Mouse (Mus musculus) embryonic facial prominence, embryonic 11.5 days (tissue): Measurements from ENCODE around the gene Tbcel. TPM values are rescaled to one million over a fixed set of nuclear protein-coding genes. Genes with fewer than 3 reads are reported as not detected.

Source experiments
- ATAC-seq: fragments of 200-750 bp; cut with Nextera tagmentation; replicated peaks from 2 replicates; pipeline ENCODE4 v1.8.0; 2017; ENCODE audit warnings: low read depth; ENCODE audit not compliant: insufficient number of reproducible peaks, low FRiP score, low TSS enrichment
- DNase-seq: peaks from one replicate; pipeline ENCODE4 v3.0.0-alpha.2; 2015; ENCODE audit warnings: low spot score
- H3K27ac ChIP-seq: fragments of 300-500 bp; sonication (generic); replicated peaks from 2 replicates; pipeline ENCODE4 v1.5.1; 2014; ENCODE audit warnings: mild to moderate bottlenecking, low read depth, low read length, control low read depth
- H3K27me3 ChIP-seq: fragments of 300-500 bp; sonication (generic); 2 replicates; pipeline ENCODE4 v1.6.1; 2014; ENCODE audit warnings: mild to moderate bottlenecking, low read length, moderate library complexity, mixed read lengths; ENCODE audit not compliant: control insufficient read depth, insufficient read depth
- H3K36me3 ChIP-seq: fragments of 300-500 bp; sonication (generic); replicated peaks from 2 replicates; pipeline ENCODE4 v1.6.1; 2014; ENCODE audit warnings: low read depth, mild to moderate bottlenecking, low read length, moderate library complexity, mixed read lengths; ENCODE audit not compliant: control insufficient read depth, insufficient read depth
- H3K4me1 ChIP-seq: fragments of 300-500 bp; sonication (generic); 2 replicates; pipeline ENCODE4 v1.6.1; 2014; ENCODE audit warnings: low read length, mixed read lengths; ENCODE audit not compliant: control insufficient read depth, insufficient read depth
- H3K4me2 ChIP-seq: fragments of 300-500 bp; sonication (generic); 2 replicates; pipeline ENCODE4 v1.6.1; 2014; ENCODE audit warnings: low read depth, mild to moderate bottlenecking, control low read depth, low read length, moderate library complexity
- H3K4me3 ChIP-seq: fragments of 300-500 bp; sonication (generic); 2 replicates; pipeline ENCODE4 v1.5.1; 2014; ENCODE audit warnings: low read depth, low read length, control low read depth
- H3K9ac ChIP-seq: fragments of 300-500 bp; sonication (generic); replicated peaks from 2 replicates; pipeline ENCODE4 v1.6.1; 2014; ENCODE audit warnings: mild to moderate bottlenecking, control low read depth, low read length
- H3K9me3 ChIP-seq: fragments of 300-500 bp; sonication (generic); replicated peaks from 2 replicates; pipeline ENCODE4 v1.6.1; 2016; ENCODE audit warnings: mild to moderate bottlenecking, low read length, inconsistent platforms, mixed read lengths; ENCODE audit not compliant: control insufficient read depth
- WGBS: fragments of 180-500 bp; shearing (Covaris S2); extraction: QIAGEN DNeasy Blood & Tissue Kit; methylation state at CpG from one replicate; pipeline ENCODE4 v1.1.7; 2014; 5-methylcytosine and 5-hydroxymethylcytosine counted together
- polyA plus RNA-seq: library from polyadenylated mRNA; unstranded; fragments of >200 nt; fragmentation: Nextera tagmentation; extraction: Ambion mirVana; gene quantifications from 2 replicates; pipeline ENCODE4 v1.2.1, GENCODE M21; 2014

Gene Tbcel
- polyA plus RNA-seq, 1 experiment from 2014 or later = 4.8 TPM

DNA sequence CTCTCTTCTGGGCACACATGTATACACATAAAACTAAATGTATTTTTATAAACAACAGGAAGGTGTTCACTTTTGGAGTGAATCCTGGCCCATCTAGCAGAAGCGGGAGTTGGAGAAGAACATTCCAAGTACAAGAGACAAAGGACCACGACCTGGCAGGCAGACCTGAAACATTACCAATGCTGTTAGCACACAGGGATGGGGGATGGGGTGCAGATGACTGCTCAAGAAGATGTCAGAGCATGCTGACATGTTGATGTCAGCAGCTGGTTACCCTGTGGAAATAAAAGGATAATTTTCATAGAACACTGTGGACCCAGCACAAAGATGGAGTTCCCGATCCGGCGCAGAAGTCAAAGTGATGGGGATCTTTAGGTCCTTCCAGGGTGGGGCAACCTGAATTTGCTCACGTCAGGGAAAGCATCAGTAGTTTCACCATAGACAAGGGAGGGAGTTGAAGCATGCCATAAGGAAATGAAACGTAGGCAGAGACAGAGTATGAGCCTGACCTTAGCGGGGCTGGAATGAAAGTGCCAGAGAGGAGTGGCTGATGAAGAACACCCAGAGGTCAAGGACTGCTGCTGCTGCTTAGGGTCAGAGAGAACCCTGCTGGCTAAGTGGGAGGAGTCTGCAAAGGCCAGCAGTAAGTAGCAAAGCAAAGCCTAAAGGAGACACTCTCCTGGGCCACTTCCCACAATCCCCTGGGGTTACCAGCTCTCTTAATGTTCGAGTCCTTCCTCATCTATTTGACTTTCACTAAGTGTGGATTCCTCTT is 48.7 kb downstream of the Tbcel start:
- WGBS = 68% methylated on average over 9 of the region's 9 CpGs
- no peak for DNase-seq

DNA sequence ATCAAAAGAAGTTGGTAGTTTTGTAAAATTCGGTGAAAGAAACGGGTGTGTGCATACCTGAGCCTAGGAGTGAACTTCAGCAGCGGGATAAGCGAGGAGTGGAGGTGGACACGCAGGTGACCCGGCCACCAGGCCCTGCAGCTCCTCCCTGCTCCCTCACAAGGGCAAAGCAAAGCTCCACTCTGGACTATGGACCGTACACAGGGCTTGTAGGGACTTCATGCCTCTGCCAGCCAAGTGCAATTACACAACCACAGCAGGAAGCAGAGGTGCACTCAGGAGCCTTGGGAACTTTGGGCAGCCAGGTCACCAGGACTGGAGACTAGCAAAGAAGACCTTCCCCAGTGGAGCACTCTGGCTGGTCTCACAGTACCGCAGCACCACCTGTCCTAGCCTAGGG is 50.1 kb downstream of the Tbcel start:
- Histone ChIP-seq H3K9ac (no peak overlapping the region), H3K27me3 (no peaks in the 10 kb centered on the region), H3K27ac (no peak overlapping the region), H3K4me1 (no peaks in the 10 kb centered on the region), H3K4me2 (no peak overlapping the region), H3K36me3 (no peaks in the 10 kb centered on the region), H3K9me3 (no peaks in the 10 kb centered on the region), H3K4me3 (no peak overlapping the region)
- ATAC-seq (no peak), DNase-seq (no peak)
- WGBS = 92% methylated on average over 8 of the region's 8 CpGs

More for the DNA sequence above, 48.7 kb downstream of the Tbcel start:
- no peaks in the 10 kb centered on the region for H3K36me3 ChIP-seq
- no peak for ATAC-seq
- no peaks in the 10 kb centered on the region for H3K4me1 ChIP-seq
- no peak overlapping the region for H3K4me2 ChIP-seq
- H3K9me3 ChIP-seq = no peaks in the 10 kb centered on the region
- no peak overlapping the region for H3K27ac ChIP-seq
- no peaks in the 10 kb centered on the region for H3K27me3 ChIP-seq
- H3K9ac ChIP-seq = no peak overlapping the region
- H3K4me3 ChIP-seq = no peak overlapping the region

DNA sequence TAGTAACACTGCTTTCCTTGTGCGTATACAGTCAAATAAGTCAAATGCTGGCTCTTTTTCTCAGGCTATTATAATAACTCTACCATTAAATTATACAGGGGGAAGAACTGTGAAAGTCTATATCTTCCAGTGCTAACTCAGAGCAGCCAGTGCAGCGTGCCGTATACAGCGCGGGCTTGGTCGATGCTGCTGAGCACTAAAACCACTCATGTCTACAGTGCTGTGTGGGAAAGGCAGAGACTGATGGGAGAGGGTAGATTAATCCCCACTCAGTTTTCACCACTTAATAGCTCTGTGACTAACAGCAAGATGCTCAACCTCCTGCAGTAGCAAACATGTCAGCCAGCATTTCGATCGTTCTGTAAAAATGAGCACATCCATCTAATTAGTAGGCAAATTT is 53.2 kb downstream of the Tbcel start:
- H3K9ac ChIP-seq = no peak overlapping the region
- H3K9me3 ChIP-seq = no peaks in the 10 kb centered on the region
- H3K4me3 ChIP-seq = no peak overlapping the region
- H3K4me2 ChIP-seq = no peak overlapping the region
- 96% methylated on average over 8 of the region's 8 CpGs for WGBS
- H3K27me3 ChIP-seq = no peaks in the 10 kb centered on the region
- H3K27ac ChIP-seq = no peak overlapping the region
- H3K36me3 ChIP-seq = no peaks in the 10 kb centered on the region; the same call in 1 of the 2 replicates
- H3K4me1 ChIP-seq = no peaks in the 10 kb centered on the region
- DNase-seq (no peak), ATAC-seq (no peak)

DNA sequence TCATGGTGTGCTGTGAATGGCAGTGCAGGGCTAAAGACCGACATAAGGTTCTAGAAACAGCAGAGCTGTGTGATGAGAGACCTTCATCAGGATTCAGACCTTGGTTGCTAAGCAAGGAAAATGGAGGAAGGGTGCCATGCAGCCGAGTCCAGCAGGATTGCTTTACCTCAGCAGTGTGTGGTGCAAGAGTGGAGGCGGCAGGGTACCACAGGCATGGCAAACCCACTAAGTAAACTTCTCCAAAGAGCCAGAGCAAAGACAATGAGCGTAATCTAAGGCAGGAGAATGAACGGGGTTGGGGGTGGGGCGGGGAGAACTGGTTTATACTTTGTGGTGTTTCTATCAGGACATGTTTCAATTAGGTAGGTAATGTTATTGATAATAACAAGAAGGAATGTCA is 58.6 kb downstream of the Tbcel start:
- WGBS = 89% methylated on average over 6 of the region's 6 CpGs
- no peaks in the 10 kb centered on the region; the same call in 1 of the 2 replicates for H3K36me3 ChIP-seq
- no peaks in the 10 kb centered on the region for H3K27me3 ChIP-seq
- DNase-seq (no peak), ATAC-seq (no peak)
- no peak overlapping the region for H3K27ac ChIP-seq
- no peak overlapping the region for H3K4me3 ChIP-seq
- no peak overlapping the region for H3K9ac ChIP-seq
- no peaks in the 10 kb centered on the region for H3K9me3 ChIP-seq
- no peaks in the 10 kb centered on the region for H3K4me1 ChIP-seq
- no peak overlapping the region for H3K4me2 ChIP-seq

DNA sequence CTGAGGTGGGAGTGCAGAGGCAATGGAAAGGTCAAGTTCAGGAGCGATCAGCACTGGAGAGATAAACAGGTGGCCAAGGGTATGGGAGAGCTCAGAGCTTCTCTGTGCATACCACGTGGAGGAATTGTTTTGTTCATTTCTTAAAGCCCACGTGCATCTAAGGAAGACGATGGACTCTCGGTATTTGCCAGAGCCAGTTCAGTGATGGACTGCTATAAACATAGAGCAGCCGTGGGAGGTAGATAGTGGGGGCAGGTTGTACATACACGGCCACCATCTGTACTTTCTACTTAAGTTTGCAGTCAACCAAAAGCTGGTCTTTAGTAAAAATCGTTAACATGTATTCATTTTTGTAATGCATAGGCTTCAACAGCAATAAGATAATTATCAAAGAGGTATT is 65.5 kb downstream of the Tbcel start:
- 86% methylated on average over 8 of the region's 8 CpGs for WGBS
- no peaks in the 10 kb centered on the region for H3K27me3 ChIP-seq
- H3K4me3 ChIP-seq = no peak overlapping the region
- H3K9me3 ChIP-seq = no peaks in the 10 kb centered on the region
- ATAC-seq (no peak), DNase-seq (no peak)
- no peaks in the 10 kb centered on the region for H3K4me1 ChIP-seq
- no peak overlapping the region for H3K4me2 ChIP-seq
- H3K36me3 ChIP-seq = peaks cover 3% of the 10 kb centered on the region
- H3K9ac ChIP-seq = no peak overlapping the region
- no peak overlapping the region for H3K27ac ChIP-seq

DNA sequence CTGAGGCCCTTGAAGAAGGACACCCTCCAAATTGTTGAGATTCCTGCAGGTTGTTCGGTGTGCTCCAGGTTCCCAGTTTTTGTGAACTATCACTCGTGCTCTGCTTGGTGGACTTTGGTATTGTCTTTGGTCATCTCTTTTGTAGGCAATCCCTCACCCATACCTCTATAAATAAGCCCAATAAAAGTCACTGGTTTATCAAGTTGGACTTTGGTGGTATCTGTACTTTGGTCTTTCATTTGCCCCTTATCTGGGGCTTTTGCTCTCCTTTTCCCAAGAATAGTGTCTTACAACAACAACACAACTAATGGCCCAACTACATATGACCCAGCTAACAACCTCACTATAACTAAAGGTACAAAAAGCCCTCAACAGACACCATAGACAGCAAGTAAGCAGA is 66.4 kb downstream of the Tbcel start:
- no peak overlapping the region for H3K4me3 ChIP-seq
- DNase-seq = no peak
- no peak for ATAC-seq
- no peak overlapping the region for H3K4me2 ChIP-seq
- no peaks in the 10 kb centered on the region for H3K9me3 ChIP-seq
- H3K9ac ChIP-seq = no peak overlapping the region
- H3K4me1 ChIP-seq = no peaks in the 10 kb centered on the region
- no peak overlapping the region for H3K27ac ChIP-seq
- 94% methylated on average over 2 of the region's 2 CpGs for WGBS
- H3K27me3 ChIP-seq = no peaks in the 10 kb centered on the region
- H3K36me3 ChIP-seq = peaks cover 3% of the 10 kb centered on the region

DNA sequence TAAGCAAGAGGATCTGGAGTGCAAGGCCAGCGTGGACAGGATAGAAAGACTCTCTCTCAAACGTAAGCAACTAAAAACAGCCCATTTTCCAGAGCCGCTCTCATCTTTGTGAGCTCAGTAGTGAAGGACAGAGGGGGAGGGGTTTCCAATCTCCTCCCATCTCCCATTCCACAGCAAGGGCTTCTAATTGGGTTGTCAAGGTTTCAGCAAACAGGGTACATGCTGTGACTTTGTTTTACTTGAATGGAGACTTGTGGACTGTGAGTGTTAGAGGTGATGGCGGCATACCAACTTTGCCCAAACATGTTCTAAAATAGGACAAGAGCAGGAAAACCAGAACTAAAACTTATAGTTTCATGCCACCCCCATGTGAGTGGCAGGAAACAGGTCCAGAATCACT is 68.2 kb downstream of the Tbcel start:
- no peak for DNase-seq
- no peaks in the 10 kb centered on the region for H3K27me3 ChIP-seq
- no peak overlapping the region for H3K27ac ChIP-seq
- no peak overlapping the region for H3K9ac ChIP-seq
- no peak overlapping the region for H3K4me3 ChIP-seq
- no peak overlapping the region for H3K4me2 ChIP-seq
- ATAC-seq = no peak
- H3K9me3 ChIP-seq = no peaks in the 10 kb centered on the region
- H3K4me1 ChIP-seq = no peaks in the 10 kb centered on the region
- 33% methylated on average over 4 of the region's 4 CpGs for WGBS
- peaks cover 3% of the 10 kb centered on the region for H3K36me3 ChIP-seq

DNA sequence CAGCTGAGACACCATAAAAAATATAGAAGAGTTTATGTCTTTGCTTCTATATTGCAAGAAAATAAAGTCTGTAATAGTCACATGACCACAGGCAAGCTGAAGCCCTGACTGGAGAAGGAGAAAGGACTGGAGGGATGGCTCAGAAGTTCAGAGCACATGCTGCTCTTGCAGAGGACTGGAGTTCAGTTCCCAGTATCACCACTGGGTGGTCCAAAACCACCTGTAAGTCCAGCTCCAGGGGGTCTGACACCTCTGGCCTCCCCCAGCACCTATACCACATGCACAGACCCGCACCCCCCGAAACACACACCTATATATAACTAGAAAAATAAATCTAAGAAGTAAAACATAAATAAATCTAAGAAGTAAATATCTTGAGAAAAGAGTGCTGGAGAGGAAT is 75.5 kb downstream of the Tbcel start:
- Histone ChIP-seq H3K4me2 (no peak overlapping the region), H3K4me1 (no peaks in the 10 kb centered on the region), H3K9ac (no peak overlapping the region), H3K27ac (no peak overlapping the region), H3K4me3 (no peak overlapping the region), H3K9me3 (no peaks in the 10 kb centered on the region), H3K27me3 (no peaks in the 10 kb centered on the region), H3K36me3 (peaks cover 2% of the 10 kb centered on the region; the same call in 1 of the 2 replicates)
- 89% methylated on average over 2 of the region's 2 CpGs for WGBS
- no peak for DNase-seq
- no peak for ATAC-seq
